Mouse (Mus musculus) liver, postnatal 0 days (tissue): ENCODE measurements around the gene Mrpl36.

Experiments used
- CTCF ChIP-seq: sonication (generic); IDR thresholded peaks from 2 replicates; pipeline ENCODE4 v1.5.1; 2016; ENCODE audit warnings: antibody characterized with exemption, low read depth
- EP300 ChIP-seq: IDR thresholded peaks from 2 replicates; pipeline ENCODE4 v1.6.1; 2016; ENCODE audit warnings: antibody characterized with exemption, low read depth, mild to moderate bottlenecking

- TF ChIP-seq CTCF, result no peak
- TF ChIP-seq EP300, result no peak
Measured at GRCm38 (mm10) chr13:73373367-73373766, 45.1 kb downstream of the Mrpl36 start.
